Mouse (Mus musculus) cortical plate, adult 2 months (tissue): ENCODE results near the gene Kif1b.

Experiments
- CTCF ChIP-seq: fragments of 200-500 bp; IDR thresholded peaks from 2 replicates; pipeline ENCODE4 v1.5.1; 2011; ENCODE audit warnings: mild to moderate bottlenecking, control low read depth, low read length; ENCODE audit not compliant: insufficient read depth; ENCODE audit errors: extremely low read depth
- POLR2A ChIP-seq: fragments of 200-500 bp; IDR thresholded peaks from 2 replicates; pipeline ENCODE4 v1.6.1; 2011; ENCODE audit warnings: mild to moderate bottlenecking, low read length, control low read depth; ENCODE audit not compliant: insufficient read depth; ENCODE audit errors: extremely low read depth

- TF ChIP-seq CTCF, result no peak
- no peak for TF ChIP-seq POLR2A
Observed at GRCm38 (mm10) chr4:149157415-149157973, 150.0 kb downstream of the Kif1b start.
